Mouse (Mus musculus): ENCODE results near the gene Otulinl.
A peak's percentile ranks its signal among the peaks of the same experiment; 100 is the strongest.

The Otulinl gene

DNA sequence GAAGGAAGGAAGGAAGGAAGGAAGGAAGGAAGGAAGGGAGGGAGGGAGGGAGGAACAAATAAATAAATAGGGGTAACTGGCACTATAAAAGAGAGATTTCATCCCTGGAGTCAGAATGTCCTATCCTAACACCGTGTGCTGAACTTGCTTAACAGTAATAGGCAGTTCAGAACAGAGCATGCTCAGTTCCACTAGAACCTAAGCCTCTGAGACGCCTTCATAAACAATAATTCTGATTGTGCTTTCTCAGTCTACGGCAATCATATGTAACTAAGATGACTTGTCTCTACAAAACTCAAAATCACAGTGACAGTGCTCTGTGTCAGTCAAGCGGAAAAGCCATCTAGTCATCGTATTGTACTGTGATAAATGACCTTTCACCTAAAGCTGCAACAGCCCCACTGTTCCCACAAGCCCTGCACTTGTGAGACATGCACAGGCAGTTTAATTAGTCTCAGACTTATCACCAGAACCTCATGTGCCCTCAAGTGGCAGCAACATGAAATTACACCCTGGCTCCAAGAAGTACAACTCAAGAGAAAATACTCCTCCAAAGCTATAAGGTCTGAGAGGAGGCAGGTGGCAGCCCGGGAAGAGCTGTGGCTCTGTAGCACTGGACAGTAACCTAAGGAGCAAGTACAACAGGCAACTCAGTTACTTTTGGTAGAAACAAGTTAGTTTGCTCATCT is 68.7 kb downstream of the Otulinl start:
- DNase-seq: peak; percentile 79 to 83

DNA sequence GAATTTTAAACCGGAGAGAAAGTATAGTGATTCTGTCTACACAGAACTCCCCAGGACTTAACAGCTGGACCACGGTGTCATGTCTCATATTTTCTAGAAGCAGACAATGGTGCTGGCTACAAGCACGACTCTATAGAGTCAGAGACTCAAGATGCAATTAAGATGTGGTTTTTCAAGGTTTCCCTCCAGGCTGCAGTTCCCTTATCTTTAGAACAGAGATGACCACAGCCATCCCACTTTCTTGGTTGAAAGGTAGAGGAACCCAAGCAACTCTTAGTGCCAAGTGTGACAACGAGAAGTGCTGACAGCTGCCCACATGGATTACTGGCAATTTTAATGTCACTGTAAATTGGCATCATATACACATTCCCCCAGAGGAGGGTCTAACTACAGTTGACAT is 71.8 kb downstream of the Otulinl start:
- no peak for DNase-seq

DNA sequence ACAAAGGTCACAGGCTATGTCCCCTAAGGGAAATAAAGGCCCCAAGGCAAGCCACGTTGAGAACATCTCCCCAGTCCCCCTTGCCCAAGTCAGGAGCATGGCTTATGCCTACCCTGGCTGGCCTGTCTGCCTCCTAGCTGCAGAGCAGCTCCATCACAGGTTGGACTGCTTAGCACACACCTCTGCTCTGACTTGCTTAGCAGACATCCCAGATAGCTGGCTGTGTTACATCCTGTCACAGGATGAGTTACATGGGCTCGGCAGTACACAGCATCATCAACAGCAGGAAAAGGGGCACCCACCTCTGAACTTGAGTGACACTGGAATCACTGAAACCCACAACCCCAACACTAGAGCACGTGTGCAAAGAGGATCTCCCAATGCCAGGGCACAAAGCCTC is 76.1 kb downstream of the Otulinl start:
- no peak for DNase-seq

Data from cerebellum, postnatal 10 days (tissue).